Mouse (Mus musculus) forebrain, embryonic 16.5 days (tissue): ENCODE data around the gene 3425401B19Rik. TPM values are rescaled to one million over a fixed set of nuclear protein-coding genes. Genes with fewer than 3 reads are reported as not detected.
A peak's percentile ranks its signal among the peaks of the same experiment; 100 is the strongest.

Experiments
- ATAC-seq: fragments of 200-750 bp; cut with Nextera tagmentation; 2 replicates; pipeline ENCODE4 v1.8.0; 2017; ENCODE audit warnings: mild to moderate bottlenecking, moderate library complexity
- H3K27ac ChIP-seq: fragments of 300-500 bp; sonication (generic); 2 replicates; pipeline ENCODE4 v1.5.1; 2014; ENCODE audit warnings: low read length, control low read depth
- H3K27me3 ChIP-seq: fragments of 300-500 bp; sonication (generic); replicated peaks from 2 replicates; pipeline ENCODE4 v1.6.1; 2014; ENCODE audit warnings: low read length; ENCODE audit not compliant: control insufficient read depth, insufficient read depth
- H3K36me3 ChIP-seq: fragments of 300-500 bp; sonication (generic); 2 replicates; pipeline ENCODE4 v1.6.1; 2014; ENCODE audit not compliant: control insufficient read depth, insufficient read depth
- H3K4me1 ChIP-seq: fragments of 300-500 bp; sonication (generic); replicated peaks from 2 replicates; pipeline ENCODE4 v1.6.1; 2014; ENCODE audit warnings: low read length; ENCODE audit not compliant: control insufficient read depth, insufficient read depth
- H3K4me2 ChIP-seq: fragments of 300-500 bp; sonication (generic); 2 replicates; pipeline ENCODE4 v1.6.1; 2014; ENCODE audit warnings: mild to moderate bottlenecking, low read length, control low read depth
- H3K4me3 ChIP-seq: fragments of 300-500 bp; sonication (generic); replicated peaks from 2 replicates; pipeline ENCODE4 v1.5.1; 2014; ENCODE audit warnings: mild to moderate bottlenecking, low read length, control low read depth
- H3K9ac ChIP-seq: fragments of 300-500 bp; sonication (generic); replicated peaks from 2 replicates; pipeline ENCODE4 v1.6.1; 2014; ENCODE audit warnings: low read depth, low read length, control low read depth
- H3K9me3 ChIP-seq: fragments of 300-500 bp; sonication (generic); 2 replicates; pipeline ENCODE4 v1.6.1; 2016; ENCODE audit warnings: low read length; ENCODE audit not compliant: control insufficient read depth
- WGBS: fragments of 180-500 bp; shearing (Covaris S2); extraction: QIAGEN DNeasy Blood & Tissue Kit; methylation state at CpG from one replicate; pipeline ENCODE4 v1.1.7; 2014; 5-methylcytosine and 5-hydroxymethylcytosine counted together
- polyA plus RNA-seq: library from polyadenylated mRNA; unstranded; fragments of >200 nt; fragmentation: Nextera tagmentation; extraction: Ambion mirVana; gene quantifications from 2 replicates; pipeline ENCODE4 v1.2.1, GENCODE M21; 2015

The 3425401B19Rik gene
- polyA plus RNA-seq, 1 experiment from 2014 or later, result not detected

GRCm38 (mm10) chr14:32682536-32682935 is 2.6 kb downstream of the 3425401B19Rik start:
- 91% methylated on average over 12 of the region's 12 CpGs for WGBS
- Histone ChIP-seq H3K27me3 (no peaks in the 10 kb centered on the region), H3K4me2 (no peak overlapping the region), H3K27ac (no peak overlapping the region), H3K4me1 (peaks cover 13% of the 10 kb centered on the region), H3K4me3 (no peak overlapping the region), H3K36me3 (no peaks in the 10 kb centered on the region), H3K9me3 (no peaks in the 10 kb centered on the region), H3K9ac (no peak overlapping the region)
- no peak for ATAC-seq

DNA sequence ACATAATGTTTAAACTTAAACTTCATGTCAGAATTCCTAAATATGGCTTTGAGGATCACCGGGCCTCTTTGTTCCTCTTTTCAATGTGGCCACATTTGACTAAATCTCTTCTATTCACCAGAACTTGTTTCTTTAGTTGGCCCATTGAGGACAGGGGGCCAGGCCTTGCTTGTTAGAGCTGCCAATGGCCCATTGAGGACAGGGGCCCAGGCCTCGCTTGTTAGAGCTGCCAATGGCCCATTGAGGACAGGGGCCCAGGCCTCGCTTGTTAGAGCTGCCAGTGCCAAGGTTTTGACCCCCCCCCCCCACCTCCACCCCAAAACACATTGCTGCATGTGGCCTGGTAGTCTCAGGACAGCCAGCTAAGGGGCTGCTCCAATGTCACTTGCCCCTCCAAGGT is 3.5 kb downstream of the 3425401B19Rik start:
- Histone ChIP-seq H3K9ac (no peak overlapping the region), H3K27me3 (no peaks in the 10 kb centered on the region), H3K4me1 (peaks cover 13% of the 10 kb centered on the region), H3K27ac (no peak overlapping the region), H3K9me3 (no peaks in the 10 kb centered on the region), H3K36me3 (no peaks in the 10 kb centered on the region), H3K4me3 (no peak overlapping the region), H3K4me2 (no peak overlapping the region)
- peak; percentile 64 for ATAC-seq
- 11% methylated on average over 3 of the region's 3 CpGs for WGBS

GRCm38 (mm10) chr14:32678565-32678964 is 6.5 kb downstream of the 3425401B19Rik start:
- Histone ChIP-seq H3K4me1 (peaks cover 3% of the 10 kb centered on the region), H3K27me3 (no peaks in the 10 kb centered on the region), H3K36me3 (no peaks in the 10 kb centered on the region), H3K4me3 (no peak overlapping the region), H3K9ac (no peak overlapping the region), H3K27ac (no peak overlapping the region), H3K4me2 (no peak overlapping the region), H3K9me3 (no peaks in the 10 kb centered on the region)
- no peak for ATAC-seq
- WGBS, result 72% methylated on average over 3 of the region's 3 CpGs

GRCm38 (mm10) chr14:32673178-32673577 is 11.9 kb downstream of the 3425401B19Rik start:
- Histone ChIP-seq H3K9ac (no peak overlapping the region), H3K4me1 (no peaks in the 10 kb centered on the region; the same call in 1 of the 2 replicates), H3K4me2 (no peak overlapping the region), H3K9me3 (no peaks in the 10 kb centered on the region), H3K4me3 (no peak overlapping the region), H3K36me3 (no peaks in the 10 kb centered on the region), H3K27me3 (no peaks in the 10 kb centered on the region), H3K27ac (no peak overlapping the region)
- peak; percentile 55; the same call in 1 of the 2 replicates for ATAC-seq
- 50% methylated on average over 3 of the region's 3 CpGs for WGBS

GRCm38 (mm10) chr14:32663099-32663498 is 22.0 kb downstream of the 3425401B19Rik start:
- Histone ChIP-seq H3K4me3 (no peak overlapping the region), H3K36me3 (no peaks in the 10 kb centered on the region), H3K27ac (no peak overlapping the region), H3K9me3 (no peaks in the 10 kb centered on the region), H3K4me1 (no peaks in the 10 kb centered on the region), H3K4me2 (no peak overlapping the region), H3K27me3 (no peaks in the 10 kb centered on the region), H3K9ac (no peak overlapping the region)
- 92% methylated on average over 6 of the region's 6 CpGs for WGBS
- ATAC-seq, result no peak

- H3K4me3 ChIP-seq, result no peak overlapping the region
- no peak for ATAC-seq
- no peaks in the 10 kb centered on the region for H3K4me1 ChIP-seq
- no peaks in the 10 kb centered on the region for H3K36me3 ChIP-seq
- WGBS, result 79% methylated on average over 9 of the region's 9 CpGs
- no peaks in the 10 kb centered on the region for H3K9me3 ChIP-seq
- H3K4me2 ChIP-seq, result no peak overlapping the region
- no peaks in the 10 kb centered on the region for H3K27me3 ChIP-seq
- no peak overlapping the region for H3K9ac ChIP-seq
- H3K27ac ChIP-seq, result no peak overlapping the region
Measured at GRCm38 (mm10) chr14:32659781-32660180, 25.3 kb downstream of the 3425401B19Rik start.

DNA sequence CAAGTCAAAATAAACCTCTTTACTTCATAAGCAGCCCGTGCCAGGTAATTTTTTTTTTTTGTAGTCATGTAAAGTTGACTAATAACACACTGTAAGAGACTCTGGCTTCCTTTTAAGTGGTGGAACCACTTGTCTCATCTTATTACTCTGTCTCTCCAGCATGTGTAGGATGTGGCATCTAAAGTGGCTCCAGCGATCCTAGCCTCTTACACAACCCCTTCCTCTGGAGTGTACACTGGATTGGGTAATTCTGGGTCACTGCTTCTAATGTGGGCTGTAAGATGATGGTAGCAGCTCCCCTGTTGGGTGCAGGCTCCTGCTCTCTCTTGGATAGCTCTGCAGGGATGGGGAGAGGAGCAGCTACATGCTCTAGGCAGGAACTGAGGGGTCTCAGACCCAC is 46.6 kb downstream of the 3425401B19Rik start:
- H3K9ac ChIP-seq, result no peak overlapping the region
- no peak overlapping the region for H3K4me2 ChIP-seq
- no peaks in the 10 kb centered on the region for H3K27me3 ChIP-seq
- no peaks in the 10 kb centered on the region for H3K9me3 ChIP-seq
- no peaks in the 10 kb centered on the region for H3K36me3 ChIP-seq
- no peak for ATAC-seq
- no peak overlapping the region for H3K27ac ChIP-seq
- no peaks in the 10 kb centered on the region for H3K4me1 ChIP-seq
- 92% methylated on average over 2 of the region's 2 CpGs for WGBS
- H3K4me3 ChIP-seq, result no peak overlapping the region

DNA sequence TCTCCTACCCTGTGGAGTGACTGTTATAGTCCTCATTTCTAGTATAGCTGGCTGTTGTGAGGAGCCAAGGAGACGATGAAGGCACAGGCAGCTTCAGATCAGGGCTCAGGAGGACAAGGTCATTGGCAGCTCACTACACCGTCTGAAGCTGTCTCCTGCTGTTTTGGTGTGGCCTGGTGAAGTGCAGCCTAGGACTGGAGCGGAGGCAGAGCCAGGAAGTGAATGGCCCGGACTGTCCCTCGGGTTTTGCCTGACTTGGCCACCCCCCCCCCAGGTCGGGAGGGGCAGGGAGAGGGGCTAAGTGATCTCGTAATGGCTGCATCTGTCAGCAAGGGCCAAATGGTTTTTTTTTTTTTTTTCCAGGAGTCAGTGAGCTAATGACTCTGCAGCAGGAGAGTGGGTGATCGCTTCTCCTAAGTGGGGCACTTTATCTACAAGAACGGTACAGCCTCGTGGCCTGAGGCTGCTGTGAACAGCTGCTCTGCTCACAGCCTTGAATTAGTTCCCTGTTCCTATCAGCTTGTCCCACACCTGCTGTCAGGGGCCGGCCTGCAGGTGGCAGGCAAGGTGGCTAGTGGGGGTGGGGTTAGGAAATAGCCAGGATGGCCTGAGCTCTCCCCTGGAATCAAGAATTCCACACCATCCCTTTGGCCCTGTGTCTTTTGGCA is 50.9 kb downstream of the 3425401B19Rik start:
- Histone ChIP-seq H3K27me3 (no peaks in the 10 kb centered on the region), H3K36me3 (no peaks in the 10 kb centered on the region), H3K9me3 (no peaks in the 10 kb centered on the region), H3K4me1 (no peaks in the 10 kb centered on the region), H3K4me3 (no peak overlapping the region), H3K4me2 (no peak overlapping the region), H3K27ac (no peak overlapping the region), H3K9ac (no peak overlapping the region)
- WGBS, result 44% methylated on average over 11 of the region's 11 CpGs
- ATAC-seq, result no peak

DNA sequence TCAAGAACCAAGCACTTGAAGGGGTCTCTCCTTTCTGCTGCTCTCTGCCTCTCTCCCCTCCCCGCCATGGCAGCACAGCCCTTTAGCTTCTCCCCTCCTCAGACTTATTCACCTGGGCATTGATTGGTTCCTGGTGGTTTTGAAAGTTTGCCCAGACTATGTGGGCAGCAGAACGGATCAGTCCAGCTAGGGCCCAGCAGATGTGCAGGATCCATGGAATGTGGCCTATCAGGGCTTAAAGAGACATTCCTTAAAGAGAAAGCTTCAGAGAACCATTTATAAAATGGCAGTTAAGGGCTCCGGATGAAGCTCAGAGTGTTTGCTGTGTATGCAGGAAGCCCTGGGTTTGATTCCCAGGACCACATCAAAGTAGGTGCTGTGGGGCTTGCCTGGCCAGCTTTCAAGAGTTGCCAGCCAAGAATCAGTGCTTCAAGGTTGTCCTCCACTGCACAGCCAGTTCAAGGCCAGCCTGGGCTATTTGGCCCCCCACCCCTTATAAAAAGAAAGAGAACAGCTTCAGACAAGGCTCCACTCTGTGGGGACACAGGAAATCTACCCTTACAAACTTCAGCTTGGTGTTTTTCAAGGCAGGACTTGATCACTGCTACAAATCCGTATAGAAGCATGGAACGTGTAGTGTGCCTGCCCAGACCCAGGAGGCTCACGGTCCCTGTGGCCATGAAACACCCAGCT is 52.0 kb downstream of the 3425401B19Rik start:
- no peak overlapping the region for H3K4me2 ChIP-seq
- H3K9ac ChIP-seq, result no peak overlapping the region
- no peaks in the 10 kb centered on the region for H3K36me3 ChIP-seq
- H3K4me1 ChIP-seq, result no peaks in the 10 kb centered on the region
- ATAC-seq, result no peak
- WGBS, result 88% methylated on average over 5 of the region's 6 CpGs
- H3K9me3 ChIP-seq, result no peaks in the 10 kb centered on the region
- H3K27ac ChIP-seq, result no peak overlapping the region
- no peaks in the 10 kb centered on the region for H3K27me3 ChIP-seq
- H3K4me3 ChIP-seq, result no peak overlapping the region
